Mouse (Mus musculus): ENCODE measurements around the gene Tnfrsf21.

Gene Tnfrsf21

GRCm38 (mm10) chr17:43130115-43130869 lies 113.9 kb downstream of the Tnfrsf21 start:
- CTCF ChIA-PET: no interaction called here

GRCm38 (mm10) chr17:43130870-43131264 lies 114.5 kb downstream of the Tnfrsf21 start:
- CTCF ChIA-PET: no interaction called here

- CTCF ChIA-PET: no interaction called here
Measured at GRCm38 (mm10) chr17:43132477-43132876, 116.1 kb downstream of the Tnfrsf21 start.

- CTCF ChIA-PET: no interaction called here
Measured at GRCm38 (mm10) chr17:43133106-43133505, 116.8 kb downstream of the Tnfrsf21 start.

- CTCF ChIA-PET: no interaction called here
Measured at GRCm38 (mm10) chr17:43134991-43135390, 118.6 kb downstream of the Tnfrsf21 start.

- CTCF ChIA-PET: no interaction called here
Measured at GRCm38 (mm10) chr17:43135398-43136265, 119.3 kb downstream of the Tnfrsf21 start.

- CTCF ChIA-PET: no interaction called here
Measured at GRCm38 (mm10) chr17:43136720-43137119, 120.4 kb downstream of the Tnfrsf21 start.

GRCm38 (mm10) chr17:43137838-43138237 lies 121.5 kb downstream of the Tnfrsf21 start:
- CTCF ChIA-PET: no interaction called here

- CTCF ChIA-PET: no interaction called here
Measured at GRCm38 (mm10) chr17:43138356-43138755, 122.0 kb downstream of the Tnfrsf21 start.
